Mouse (Mus musculus): ENCODE data around the gene Smyd3.
"Not testable (repeated sequence)": the region's sequence is repeated elsewhere in the genome, so short reads cannot be mapped to it uniquely, and the experiment has no call there.

Smyd3 gene

GRCm38 (mm10) chr1:179374987-179375386 lies 142.9 kb downstream of the Smyd3 start:
- no peak for DNase-seq (ENCODE audit: low spot score)

GRCm38 (mm10) chr1:179373911-179374310 lies 143.9 kb downstream of the Smyd3 start:
- DNase-seq (ENCODE audit: low spot score), result no peak

- no peak for DNase-seq (ENCODE audit: low spot score)
Measured at GRCm38 (mm10) chr1:179371191-179371590, 146.7 kb downstream of the Smyd3 start.

GRCm38 (mm10) chr1:179368426-179369010 lies 149.3 kb downstream of the Smyd3 start:
- no peak for DNase-seq (ENCODE audit: low spot score)

- no peak for DNase-seq (ENCODE audit: low spot score)
Measured at GRCm38 (mm10) chr1:179361481-179362466, 156.1 kb downstream of the Smyd3 start.

- DNase-seq (ENCODE audit: low spot score), result no peak
Measured at GRCm38 (mm10) chr1:179357111-179357510, 160.7 kb downstream of the Smyd3 start.

GRCm38 (mm10) chr1:179354250-179354649 lies 163.6 kb downstream of the Smyd3 start:
- DNase-seq (ENCODE audit: low spot score), result no peak

GRCm38 (mm10) chr1:179345318-179345925 lies 172.4 kb downstream of the Smyd3 start:
- no peak for DNase-seq (ENCODE audit: low spot score)

GRCm38 (mm10) chr1:179343426-179343825 lies 174.4 kb downstream of the Smyd3 start:
- no peak for DNase-seq (ENCODE audit: low spot score)

- DNase-seq (ENCODE audit: low spot score), result no peak
Measured at GRCm38 (mm10) chr1:179341589-179341988, 176.3 kb downstream of the Smyd3 start.

GRCm38 (mm10) chr1:179339066-179339465 lies 178.8 kb downstream of the Smyd3 start:
- no peak for DNase-seq (ENCODE audit: low spot score)

- no peak for DNase-seq (ENCODE audit: low spot score)
Measured at GRCm38 (mm10) chr1:179337529-179337928, 180.3 kb downstream of the Smyd3 start.

- no peak for DNase-seq (ENCODE audit: low spot score)
Measured at GRCm38 (mm10) chr1:179326965-179327308, 190.9 kb downstream of the Smyd3 start.

GRCm38 (mm10) chr1:179326262-179326964 lies 191.4 kb downstream of the Smyd3 start:
- DNase-seq (ENCODE audit: low spot score), result peak; percentile 31

- DNase-seq (ENCODE audit: low spot score), result no peak
Measured at GRCm38 (mm10) chr1:179324271-179324670, 193.6 kb downstream of the Smyd3 start.

GRCm38 (mm10) chr1:179313618-179314017 lies 204.2 kb downstream of the Smyd3 start:
- no peak for DNase-seq (ENCODE audit: low spot score)

- DNase-seq (ENCODE audit: low spot score), result no peak
Measured at GRCm38 (mm10) chr1:179309487-179309886, 208.4 kb downstream of the Smyd3 start.

GRCm38 (mm10) chr1:179302446-179303230 lies 215.2 kb downstream of the Smyd3 start:
- no peak for DNase-seq (ENCODE audit: low spot score)

GRCm38 (mm10) chr1:179295626-179296025 lies 222.2 kb downstream of the Smyd3 start:
- DNase-seq (ENCODE audit: low spot score), result no peak

- DNase-seq (ENCODE audit: low spot score), result no peak
Measured at GRCm38 (mm10) chr1:179293772-179294353, 224.0 kb downstream of the Smyd3 start.

GRCm38 (mm10) chr1:179290181-179290580 lies 227.7 kb downstream of the Smyd3 start:
- not testable (repeated sequence) for DNase-seq (ENCODE audit: low spot score)

All from MN1 (cell line).